Mouse (Mus musculus) forebrain, embryonic 10.5 days (tissue): ENCODE data around the gene Nol7. TPM values are rescaled to one million over a fixed set of nuclear protein-coding genes. Genes with fewer than 3 reads are reported as not detected.

Experiments used
- DNase-seq: peaks from one replicate; pipeline ENCODE4 v3.0.0-alpha.2; 2017; ENCODE audit warnings: low spot score; ENCODE audit errors: extremely low spot score
- H3K27ac ChIP-seq: fragments of 300-500 bp; sonication (generic); 2 replicates; pipeline ENCODE4 v1.5.1; 2016; ENCODE audit warnings: mild to moderate bottlenecking
- H3K27me3 ChIP-seq: fragments of 300-500 bp; sonication (generic); 2 replicates; pipeline ENCODE4 v1.6.1; 2016; ENCODE audit warnings: mild to moderate bottlenecking; ENCODE audit not compliant: poor library complexity, severe bottlenecking
- H3K36me3 ChIP-seq: fragments of 300-500 bp; sonication (generic); replicated peaks from 2 replicates; pipeline ENCODE4 v1.6.1; 2016; ENCODE audit warnings: mild to moderate bottlenecking, moderate library complexity
- H3K4me1 ChIP-seq: fragments of 300-500 bp; sonication (generic); 2 replicates; pipeline ENCODE4 v1.6.1; 2016
- H3K4me3 ChIP-seq: fragments of 300-500 bp; sonication (generic); 2 replicates; pipeline ENCODE4 v1.5.1; 2016; ENCODE audit warnings: mild to moderate bottlenecking, moderate library complexity
- H3K9me3 ChIP-seq: fragments of 300-500 bp; sonication (generic); 2 replicates; pipeline ENCODE4 v1.6.1; 2016; ENCODE audit warnings: mild to moderate bottlenecking, moderate library complexity
- WGBS: fragments of 180-500 bp; shearing (Covaris S2); methylation state at CpG from one replicate; pipeline ENCODE4 v1.1.7; 2016; 5-methylcytosine and 5-hydroxymethylcytosine counted together
- polyA plus RNA-seq: library from polyadenylated mRNA; unstranded; fragments of >200 nt; fragmentation: Nextera tagmentation; extraction: Ambion mirVana; gene quantifications from 2 replicates; pipeline ENCODE4 v1.2.1, GENCODE M21; 2016

Gene Nol7
- 177 and 181 TPM in 2 replicates for polyA plus RNA-seq

DNA sequence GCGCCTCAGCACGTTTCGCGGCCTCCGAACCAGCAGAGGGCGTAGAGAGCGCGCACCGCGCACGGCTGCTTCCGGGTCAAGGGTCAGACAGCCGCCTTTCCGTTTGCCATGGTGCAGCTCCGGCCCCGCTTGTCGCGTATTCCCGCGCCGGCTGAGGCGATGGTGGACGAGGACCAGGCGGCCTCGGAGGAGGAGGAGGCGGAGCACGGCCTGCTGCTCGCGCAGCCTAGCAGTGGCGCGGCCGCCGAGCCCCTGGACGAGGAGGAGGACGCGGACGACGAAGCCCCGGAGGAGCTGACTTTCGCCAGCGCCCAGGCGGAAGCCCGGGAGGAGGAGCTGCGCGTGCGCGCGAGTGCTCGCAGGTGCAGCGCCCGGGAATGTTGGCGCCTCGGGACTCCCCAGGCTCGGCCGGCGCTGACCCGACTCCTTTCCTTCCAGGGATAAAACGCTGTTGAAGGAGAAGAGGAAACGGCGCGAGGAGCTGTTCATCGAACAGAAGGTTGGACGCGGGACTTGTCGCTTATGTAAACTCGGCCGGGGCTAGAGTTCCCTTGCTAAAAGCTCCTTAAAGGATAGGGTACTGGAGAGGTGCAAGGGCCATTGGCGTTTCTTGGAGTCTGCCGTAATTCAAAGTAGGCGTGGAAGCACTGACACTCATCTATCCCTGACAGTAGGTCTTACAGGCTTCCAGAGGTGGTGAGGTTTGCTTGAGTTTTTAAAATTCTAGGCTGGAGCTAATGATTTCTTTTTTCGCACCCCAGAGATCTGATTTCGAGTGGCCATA lies at the start of gene Nol7:
TSS of gene Nol7 (plus strand) at position 94 of the 784 bp plus-strand sequence.
- Histone ChIP-seq H3K9me3 (peaks cover 9% of the 10 kb centered on the region; the same call in 1 of the 2 replicates), H3K27me3 (no peaks in the 10 kb centered on the region), H3K4me1 (peaks cover 12% of the 10 kb centered on the region), H3K27ac (peak within 1 kb of the TSS; percentile 99), H3K36me3 (peaks cover 76% of the 10 kb centered on the region), H3K4me3 (peak within 1 kb of the TSS; percentile 90)
- DNase-seq, result peak; percentile 97
- 1% methylated on average over 72 of the region's 72 CpGs for WGBS

GRCm38 (mm10) chr13:43349376-43349775 lies 48.8 kb upstream of the Nol7 start:
- 85% methylated on average over 8 of the region's 8 CpGs for WGBS
- H3K9me3 ChIP-seq, result no peaks in the 10 kb centered on the region
- 0 out of 2 replicates have a peak, but pooled peaks cover 4% of the 10 kb centered on the region for H3K4me1 ChIP-seq

GRCm38 (mm10) chr13:43350489-43351169 lies 47.6 kb upstream of the Nol7 start:
- H3K27me3 ChIP-seq, result no peaks in the 10 kb centered on the region
- no peak overlapping the region for H3K27ac ChIP-seq
- peaks cover 4% of the 10 kb centered on the region; the same call in 1 of the 2 replicates for H3K4me1 ChIP-seq
- no peak overlapping the region for H3K4me3 ChIP-seq
- H3K9me3 ChIP-seq, result no peaks in the 10 kb centered on the region
- 81% methylated on average over 9 of the region's 9 CpGs for WGBS
- DNase-seq, result no peak
- H3K36me3 ChIP-seq, result no peaks in the 10 kb centered on the region

More at GRCm38 (mm10) chr13:43349376-43349775, 48.8 kb upstream of the Nol7 start:
- no peak for DNase-seq
- no peak overlapping the region for H3K4me3 ChIP-seq
- H3K27me3 ChIP-seq, result no peaks in the 10 kb centered on the region
- no peaks in the 10 kb centered on the region for H3K36me3 ChIP-seq
- no peak overlapping the region for H3K27ac ChIP-seq

- Histone ChIP-seq H3K27ac (no peak overlapping the region), H3K4me3 (no peak overlapping the region), H3K9me3 (no peaks in the 10 kb centered on the region), H3K4me1 (peaks cover 4% of the 10 kb centered on the region; the same call in 1 of the 2 replicates), H3K36me3 (no peaks in the 10 kb centered on the region), H3K27me3 (no peaks in the 10 kb centered on the region)
- WGBS, result 87% methylated on average over 4 of the region's 4 CpGs
- DNase-seq, result no peak
These were observed 44.8 kb upstream of the Nol7 start for GRCm38 (mm10) chr13:43353356-43353755.

GRCm38 (mm10) chr13:43354362-43354761 lies 43.8 kb upstream of the Nol7 start:
- Histone ChIP-seq H3K4me3 (no peak overlapping the region), H3K27ac (no peak overlapping the region), H3K4me1 (peaks cover 10% of the 10 kb centered on the region), H3K9me3 (no peaks in the 10 kb centered on the region), H3K27me3 (no peaks in the 10 kb centered on the region), H3K36me3 (no peaks in the 10 kb centered on the region)
- no peak for DNase-seq
- WGBS, result 92% methylated on average over 12 of the region's 12 CpGs

- Histone ChIP-seq H3K36me3 (no peaks in the 10 kb centered on the region), H3K4me3 (no peak overlapping the region), H3K27ac (no peak overlapping the region), H3K27me3 (no peaks in the 10 kb centered on the region), H3K4me1 (peaks cover 7% of the 10 kb centered on the region), H3K9me3 (no peaks in the 10 kb centered on the region)
- DNase-seq, result no peak
- 86% methylated on average over 14 of the region's 14 CpGs for WGBS
These were observed 41.7 kb upstream of the Nol7 start for GRCm38 (mm10) chr13:43356346-43357125.

DNA sequence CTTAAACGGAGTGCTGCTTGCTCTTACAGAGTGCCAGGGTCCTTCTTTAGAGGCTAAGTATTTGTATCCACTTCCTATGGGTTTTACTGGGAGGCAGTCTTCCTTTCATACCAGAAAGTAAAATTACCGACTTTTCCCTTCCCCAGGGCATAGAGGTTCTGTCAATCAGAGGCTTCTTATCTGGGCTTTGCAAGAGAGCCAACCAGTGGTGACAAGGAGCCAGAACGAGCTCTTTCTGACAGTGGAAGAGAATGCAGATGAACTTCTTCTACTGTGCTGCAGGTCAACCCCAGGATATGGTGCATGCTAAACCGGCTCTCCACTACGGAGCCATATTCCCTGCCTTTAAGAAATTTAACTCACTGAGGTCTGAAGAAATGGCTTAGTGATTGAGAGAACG lies 37.7 kb upstream of the Nol7 start:
- no peak overlapping the region for H3K27ac ChIP-seq
- H3K4me1 ChIP-seq, result peaks cover 16% of the 10 kb centered on the region
- no peak for DNase-seq
- H3K9me3 ChIP-seq, result no peaks in the 10 kb centered on the region
- H3K4me3 ChIP-seq, result no peak overlapping the region
- H3K27me3 ChIP-seq, result no peaks in the 10 kb centered on the region
- no peaks in the 10 kb centered on the region for H3K36me3 ChIP-seq
- WGBS, result 73% methylated on average over 6 of the region's 6 CpGs

DNA sequence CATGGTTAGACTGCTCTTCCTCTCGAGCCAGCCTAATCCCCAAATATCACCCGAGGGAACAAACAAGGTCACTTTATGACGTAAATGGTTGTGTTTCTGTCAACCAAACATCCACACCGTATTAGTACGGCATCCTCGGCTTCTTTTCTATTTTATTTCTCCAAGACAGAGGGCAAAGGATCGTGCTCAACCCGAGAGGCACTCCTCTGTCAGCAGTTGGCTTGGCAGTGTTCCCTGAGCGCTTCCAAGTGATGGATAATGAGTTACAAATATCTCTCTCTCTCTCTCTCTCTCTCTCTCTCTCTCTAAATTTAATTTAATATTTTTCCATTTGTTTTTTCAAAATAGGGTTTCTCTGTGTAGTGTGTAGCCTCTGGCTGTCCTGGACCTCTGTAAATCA lies 35.8 kb upstream of the Nol7 start:
- H3K4me3 ChIP-seq, result no peak overlapping the region
- no peaks in the 10 kb centered on the region for H3K9me3 ChIP-seq
- H3K27ac ChIP-seq, result no peak overlapping the region
- peaks cover 26% of the 10 kb centered on the region for H3K4me1 ChIP-seq
- no peak for DNase-seq
- H3K27me3 ChIP-seq, result no peaks in the 10 kb centered on the region
- WGBS, result 91% methylated on average over 9 of the region's 9 CpGs
- H3K36me3 ChIP-seq, result no peaks in the 10 kb centered on the region

GRCm38 (mm10) chr13:43364985-43365824 lies 33.0 kb upstream of the Nol7 start, which contains the start of gene Sirt5:
Gene Sirt5, plus strand, starts transcription at chr13:43365496.
- Histone ChIP-seq H3K4me1 (peaks cover 20% of the 10 kb centered on the region), H3K27ac (peak within 1 kb of the TSS; percentile 93), H3K27me3 (no peaks in the 10 kb centered on the region), H3K9me3 (no peaks in the 10 kb centered on the region), H3K4me3 (peak within 1 kb of the TSS; percentile 68), H3K36me3 (no peaks in the 10 kb centered on the region)
- WGBS, result 15% methylated on average over 41 of the region's 42 CpGs
- peak; percentile 94 for DNase-seq

- Histone ChIP-seq H3K4me1 (peaks cover 20% of the 10 kb centered on the region), H3K36me3 (peaks cover 4% of the 10 kb centered on the region), H3K4me3 (peak overlapping the region; percentile 68), H3K9me3 (no peaks in the 10 kb centered on the region), H3K27me3 (no peaks in the 10 kb centered on the region), H3K27ac (peak overlapping the region; percentile 93)
- no peak for DNase-seq
- 9% methylated on average over 11 of the region's 11 CpGs for WGBS
These were observed 32.4 kb upstream of the Nol7 start for GRCm38 (mm10) chr13:43365825-43366184.

GRCm38 (mm10) chr13:43370063-43370462 lies 28.1 kb upstream of the Nol7 start:
- DNase-seq, result no peak
- peaks cover 23% of the 10 kb centered on the region for H3K4me1 ChIP-seq
- H3K4me3 ChIP-seq, result no peak overlapping the region
- peaks cover 8% of the 10 kb centered on the region; the same call in 1 of the 2 replicates for H3K9me3 ChIP-seq
- H3K27me3 ChIP-seq, result no peaks in the 10 kb centered on the region
- H3K27ac ChIP-seq, result no peak overlapping the region
- 98% methylated on average over 6 of the region's 6 CpGs for WGBS
- peaks cover 38% of the 10 kb centered on the region for H3K36me3 ChIP-seq

GRCm38 (mm10) chr13:43372892-43373291 lies 25.3 kb upstream of the Nol7 start:
- peaks cover 8% of the 10 kb centered on the region; the same call in 1 of the 2 replicates for H3K4me1 ChIP-seq
- 92% methylated on average over 1 of the region's 1 CpGs for WGBS
- H3K4me3 ChIP-seq, result no peak overlapping the region
- H3K36me3 ChIP-seq, result peaks cover 55% of the 10 kb centered on the region
- DNase-seq, result no peak
- H3K27me3 ChIP-seq, result no peaks in the 10 kb centered on the region
- peaks cover 8% of the 10 kb centered on the region; the same call in 1 of the 2 replicates for H3K9me3 ChIP-seq
- no peak overlapping the region for H3K27ac ChIP-seq
